Mouse (Mus musculus) T-helper 2 cell (primary cell): Measurements from ENCODE around the gene Uhrf1bp1.

ENCODE experiments used
- in situ Hi-C: fragments of 300-600 bp; cut with MboI, MseI; formaldehyde crosslinking; loops from one replicate; pipeline ENCODE4 v1.15.1; 2025; ENCODE audit warnings: high pct_unique_total_duplicates

Gene Uhrf1bp1

DNA sequence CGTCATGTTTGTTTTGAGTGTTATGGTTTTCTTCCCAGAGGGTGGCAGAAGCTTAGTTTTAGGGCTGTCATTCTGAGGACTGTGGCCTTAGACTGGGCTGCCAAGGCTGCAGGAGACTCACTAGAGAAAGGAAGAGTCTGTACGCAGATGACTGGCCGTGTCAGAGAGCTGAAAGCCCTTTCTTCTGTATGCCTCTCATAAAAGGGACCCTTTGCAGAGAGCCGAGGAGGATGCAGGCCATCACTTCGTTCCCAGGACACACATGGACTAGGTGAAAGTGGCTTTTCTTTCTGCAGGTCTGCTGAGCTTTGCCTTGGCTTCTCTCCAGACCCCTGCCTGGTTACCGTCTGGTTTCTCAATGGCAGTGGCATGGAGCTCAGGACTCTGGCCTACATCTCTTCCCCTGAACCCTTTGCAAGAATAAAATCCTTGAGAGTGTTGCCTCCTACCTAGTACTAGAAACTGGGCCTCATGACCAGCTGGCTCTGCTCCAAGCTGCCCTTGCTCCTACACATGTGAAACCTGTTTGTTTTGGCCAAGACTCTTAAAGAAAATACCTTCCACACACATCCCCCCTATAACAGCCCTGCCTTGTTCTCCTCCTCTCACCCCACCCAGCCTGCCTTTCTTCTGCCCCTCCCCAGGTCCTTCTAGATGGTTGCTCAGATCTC lies 89.4 kb downstream of the Uhrf1bp1 start:
- in situ Hi-C loops, result no loop called here

DNA sequence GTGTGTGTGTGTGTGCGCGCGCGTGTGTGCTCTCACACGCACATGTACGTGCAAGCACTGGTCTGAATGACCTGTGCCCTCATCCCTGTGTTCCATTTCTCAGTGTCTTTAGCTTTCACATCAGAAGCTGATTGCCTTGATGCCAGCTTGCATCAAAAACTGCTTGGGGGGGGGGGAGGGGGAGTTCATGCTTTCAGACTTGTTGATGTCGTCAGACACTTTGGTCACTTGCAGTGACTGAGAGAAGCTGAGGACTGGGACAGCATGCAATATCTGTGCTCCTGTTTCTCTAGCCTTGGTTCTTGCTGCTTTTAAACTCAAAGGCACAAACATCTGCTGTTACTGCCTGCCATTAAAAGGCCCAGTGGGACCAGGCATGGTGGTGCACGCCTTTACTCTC lies 90.1 kb downstream of the Uhrf1bp1 start:
- in situ Hi-C loops, result no loop called here

DNA sequence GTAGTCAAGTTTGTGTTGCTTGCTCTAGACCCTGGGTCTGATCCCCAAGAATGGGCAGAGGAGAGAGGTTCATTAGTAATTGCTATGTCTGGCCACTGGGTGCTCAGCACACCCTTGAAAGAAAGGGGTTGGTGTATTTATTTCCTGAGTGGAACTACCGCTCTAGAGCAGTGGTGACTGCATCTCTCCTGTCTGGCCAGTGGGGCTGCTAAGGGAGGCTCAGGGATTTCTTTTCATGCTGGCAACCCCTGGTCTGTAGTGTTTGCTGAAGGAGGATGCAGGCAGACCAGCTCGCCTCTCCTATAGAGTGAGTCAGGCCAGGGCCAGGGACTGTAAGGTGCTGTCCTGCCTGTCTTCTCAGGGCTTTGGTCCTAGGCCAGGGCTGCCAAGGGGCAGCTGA lies 90.9 kb downstream of the Uhrf1bp1 start:
- in situ Hi-C loops, result no loop called here
